29 mouse cellular contexts compared by ENCODE assay signal in genomic region chr3:16860034-16860433, GRCm38 (mm10).
DNase-seq lines count a peak whose midpoint lies in the region; ATAC-seq lines count a peak whose summit lies in the region.
"Had no signal": no experiment of that assay in that cellular context is flagged by ENCODE, and none has a peak within 500 bp of the region (broad histone marks: within the 10 kb centered on the region; RNA-seq: fewer than 3 reads in every experiment).

No protein-coding gene starts in this region.

- H3K4me2 ChIP-seq in hindbrain, embryonic 14.5 days (replicated peaks): no peak overlapping the region
- H3K4me2 ChIP-seq in hindbrain, embryonic 11.5 days (replicated peaks; ENCODE audit: low read depth, low read length): no peak overlapping the region
- no peak overlapping the region for H3K4me2 ChIP-seq in midbrain, embryonic 13.5 days (replicated peaks)
- no peak overlapping the region for H3K4me2 ChIP-seq in midbrain, embryonic 16.5 days (ENCODE audit: low read length)
- H3K4me2 ChIP-seq: embryonic facial prominence, embryonic 13.5 days; heart, embryonic 11.5 days; intestine, embryonic 15.5 days had no signal

- no peaks in the 10 kb centered on the region for H3K27me3 ChIP-seq in hindbrain, embryonic 14.5 days (ENCODE audit: control insufficient read depth, insufficient read depth, low read length)
- no peaks in the 10 kb centered on the region for H3K27me3 ChIP-seq in hindbrain, embryonic 11.5 days (ENCODE audit: control insufficient read depth, insufficient read depth, low read length)
- H3K27me3 ChIP-seq in midbrain, embryonic 13.5 days: no peaks in the 10 kb centered on the region
- H3K27me3 ChIP-seq in midbrain, embryonic 16.5 days (ENCODE audit: control insufficient read depth, insufficient read depth, low read depth, low read length): no peaks in the 10 kb centered on the region
- H3K27me3 ChIP-seq: CH12.LX; embryonic facial prominence, embryonic 13.5 days; intestine, embryonic 15.5 days; Patski had no signal

- WGBS in hindbrain, embryonic 14.5 days: 43% methylated on average over 1 of the region's 1 CpGs
- WGBS in hindbrain, embryonic 11.5 days: 68% methylated on average over 1 of the region's 1 CpGs
- WGBS in midbrain, embryonic 13.5 days: 23% methylated on average over 1 of the region's 1 CpGs
- 21% methylated on average over 1 of the region's 1 CpGs for WGBS in midbrain, embryonic 16.5 days

- no peak overlapping the region for H3K4me3 ChIP-seq in hindbrain, embryonic 14.5 days (replicated peaks; ENCODE audit: low read length)
- no peak overlapping the region for H3K4me3 ChIP-seq in hindbrain, embryonic 11.5 days (ENCODE audit: low read depth, low read length)
- no peak overlapping the region for H3K4me3 ChIP-seq in midbrain, embryonic 13.5 days (replicated peaks)
- no peak overlapping the region for H3K4me3 ChIP-seq in midbrain, embryonic 16.5 days (ENCODE audit: low read depth, low read length)
- H3K4me3 ChIP-seq: embryonic facial prominence, embryonic 10.5 days; embryonic facial prominence, embryonic 13.5 days; forebrain, embryonic 10.5 days; gastrocnemius, adult 2 months; intestine, embryonic 15.5 days had no signal

- DNase-seq in frontal cortex, postnatal 14 days (ENCODE audit: low spot score in 2 of 2): no peak
- peak; percentile 20 for DNase-seq in hindbrain, embryonic 14.5 days (ENCODE audit: low spot score)
- no peak for DNase-seq in hindbrain, embryonic 11.5 days (ENCODE audit: low spot score)
- DNase-seq in cerebellum, postnatal 25 days: no peak
- no peak for DNase-seq in right cerebral cortex, postnatal 10 days (ENCODE audit: low spot score in 2 of 2)
- DNase-seq: adrenal gland, adult 2 months; adrenal gland, postnatal 14 days; B cell, adult 2 months; cerebellum, adult 11 months; cerebellum, adult 2 months; cerebellum, adult 9-11 months; cerebellum, postnatal 36 days; embryo, embryonic 11 days; gastrocnemius, adult 2 months; gastrocnemius, postnatal 14 days; heart, adult 11 months; kidney, adult 11 months had no signal

- H3K9me3 ChIP-seq in hindbrain, embryonic 14.5 days (ENCODE audit: control insufficient read depth, low read length): no peaks in the 10 kb centered on the region
- H3K9me3 ChIP-seq in hindbrain, embryonic 11.5 days (ENCODE audit: control insufficient read depth, low read length): no peaks in the 10 kb centered on the region
- no peaks in the 10 kb centered on the region for H3K9me3 ChIP-seq in midbrain, embryonic 13.5 days
- no peaks in the 10 kb centered on the region for H3K9me3 ChIP-seq in midbrain, embryonic 16.5 days (replicated peaks; ENCODE audit: control insufficient read depth, low read length, poor library complexity, severe bottlenecking)
- H3K9me3 ChIP-seq: embryonic facial prominence, embryonic 10.5 days; embryonic facial prominence, embryonic 13.5 days; forebrain, embryonic 10.5 days; intestine, embryonic 15.5 days had no signal

- peak; percentile 85 for ATAC-seq in frontal cortex, adult (ENCODE audit: low TSS enrichment)
- ATAC-seq in hindbrain, embryonic 14.5 days (ENCODE audit: low FRiP score): peak; percentile 22; the same call in 1 of the 2 replicates
- ATAC-seq in hindbrain, embryonic 11.5 days (ENCODE audit: low FRiP score): no peak
- 0 out of 2 replicates have a peak, but pooled peaks have one; percentile 43 for ATAC-seq in midbrain, embryonic 13.5 days
- ATAC-seq in midbrain, embryonic 16.5 days: peak; percentile 53
- ATAC-seq: forebrain, embryonic 14.5 days; intestine, embryonic 15.5 days; Patski had no signal

- H3K9ac ChIP-seq in hindbrain, embryonic 14.5 days: no peak overlapping the region
- no peak overlapping the region for H3K9ac ChIP-seq in hindbrain, embryonic 11.5 days (ENCODE audit: low read depth, low read length)
- no peak overlapping the region for H3K9ac ChIP-seq in midbrain, embryonic 13.5 days (replicated peaks)
- no peak overlapping the region for H3K9ac ChIP-seq in midbrain, embryonic 16.5 days (ENCODE audit: low read depth, low read length)
- H3K9ac ChIP-seq: embryonic facial prominence, embryonic 13.5 days; intestine, embryonic 15.5 days had no signal

- no peak overlapping the region for H3K27ac ChIP-seq in hindbrain, embryonic 14.5 days
- H3K27ac ChIP-seq in hindbrain, embryonic 11.5 days (ENCODE audit: low read depth, low read length): no peak overlapping the region
- no peak overlapping the region for H3K27ac ChIP-seq in midbrain, embryonic 13.5 days
- no peak overlapping the region for H3K27ac ChIP-seq in midbrain, embryonic 16.5 days (ENCODE audit: low read length)
- H3K27ac ChIP-seq: embryonic facial prominence, embryonic 10.5 days; embryonic facial prominence, embryonic 13.5 days; forebrain, embryonic 10.5 days; gastrocnemius, adult 2 months; intestine, embryonic 15.5 days had no signal

- H3K36me3 ChIP-seq in hindbrain, embryonic 14.5 days (replicated peaks; ENCODE audit: control insufficient read depth, insufficient read depth): no peaks in the 10 kb centered on the region
- H3K36me3 ChIP-seq in hindbrain, embryonic 11.5 days (ENCODE audit: control insufficient read depth, insufficient read depth, low read length): no peaks in the 10 kb centered on the region
- H3K36me3 ChIP-seq in midbrain, embryonic 13.5 days: no peaks in the 10 kb centered on the region
- H3K36me3 ChIP-seq in midbrain, embryonic 16.5 days (ENCODE audit: control insufficient read depth, insufficient read depth, low read length): no peaks in the 10 kb centered on the region
- H3K36me3 ChIP-seq: embryonic facial prominence, embryonic 10.5 days; embryonic facial prominence, embryonic 13.5 days; forebrain, embryonic 10.5 days; G1E; intestine, embryonic 15.5 days had no signal

- peaks cover 11% of the 10 kb centered on the region for H3K4me1 ChIP-seq in hindbrain, embryonic 14.5 days (replicated peaks; ENCODE audit: control insufficient read depth, insufficient read depth, low read length)
- no peaks in the 10 kb centered on the region for H3K4me1 ChIP-seq in hindbrain, embryonic 11.5 days (replicated peaks; ENCODE audit: control insufficient read depth, insufficient read depth, low read length)
- H3K4me1 ChIP-seq in midbrain, embryonic 13.5 days (replicated peaks): peaks cover 24% of the 10 kb centered on the region
- H3K4me1 ChIP-seq in midbrain, embryonic 16.5 days (ENCODE audit: control insufficient read depth, insufficient read depth, low read length): peaks cover 7% of the 10 kb centered on the region
- H3K4me1 ChIP-seq: embryonic facial prominence, embryonic 10.5 days; embryonic facial prominence, embryonic 13.5 days; intestine, embryonic 15.5 days had no signal
